Mouse (Mus musculus) right cerebral cortex, postnatal 14 days (tissue): ENCODE measurements at regions not wholly inside any gene's neighbourhood (a gene's known extent, or its start where the extent isn't known, plus 50 kb on each side); places are given as distances from the start of the nearest gene placed in this dataset.

Experiments used
- DNase-seq: peaks from one replicate; pipeline ENCODE4 v3.0.0; 2022

- DNase-seq = no peak
Observed at GRCm38 (mm10) chr8:67598687-67599086, 75.0 kb downstream of the Nat3 start.

- DNase-seq = no peak
Observed at GRCm38 (mm10) chr8:67622213-67622612, 98.6 kb downstream of the Nat3 start.

GRCm38 (mm10) chr8:67631691-67632090, 108.0 kb downstream of the Nat3 start:
- DNase-seq = peak; percentile 21

GRCm38 (mm10) chr8:67632290-67632689, 108.6 kb downstream of the Nat3 start:
- DNase-seq = no peak
